Mouse (Mus musculus) bone marrow, adult 2 months (tissue): ENCODE data around the gene Slc52a3.

Experiments used
- CTCF ChIP-seq: fragments of 200-500 bp; IDR thresholded peaks from 2 replicates; pipeline ENCODE4 v1.5.1; 2011; ENCODE audit warnings: low read length, control low read depth; ENCODE audit not compliant: control insufficient read depth, insufficient read depth
- POLR2A ChIP-seq: fragments of 200-500 bp; IDR thresholded peaks from 2 replicates; pipeline ENCODE4 v1.6.1; 2011; ENCODE audit warnings: low read depth, mild to moderate bottlenecking, control low read depth, low read length, borderline replicate concordance; ENCODE audit not compliant: control insufficient read depth

- no peak for TF ChIP-seq POLR2A
- no peak for TF ChIP-seq CTCF
Observed at GRCm38 (mm10) chr2:152030986-152031385, 34.7 kb downstream of the Slc52a3 start.
